Mouse (Mus musculus) layer of hippocampus, postnatal 10 days (tissue): Measurements from ENCODE around the gene Cd37. TPM values are rescaled to one million over a fixed set of nuclear protein-coding genes. Genes with fewer than 3 reads are reported as not detected.

Experiments used
- DNase-seq, 2 experiments: peaks; one replicate each; pipeline ENCODE4 v3.0.0; 2021; ENCODE audit warnings: low spot score in 2 of 2
- total RNA-seq, 2 experiments: library from RNA; stranded (reverse); gene quantifications; 2 replicates each; pipeline ENCODE4 v1.2.3; 2021

The Cd37 gene
- total RNA-seq, 2 experiments from 2014 or later, result 4.6 to 5.0 TPM

GRCm38 (mm10) chr7:45234922-45235571 lies 3.9 kb downstream of the Cd37 start:
- peak; percentile 30 to 43 for DNase-seq

GRCm38 (mm10) chr7:45234333-45234841 lies 4.5 kb downstream of the Cd37 start:
- peak in 1 of 2 experiments; percentile 19 for DNase-seq

DNA sequence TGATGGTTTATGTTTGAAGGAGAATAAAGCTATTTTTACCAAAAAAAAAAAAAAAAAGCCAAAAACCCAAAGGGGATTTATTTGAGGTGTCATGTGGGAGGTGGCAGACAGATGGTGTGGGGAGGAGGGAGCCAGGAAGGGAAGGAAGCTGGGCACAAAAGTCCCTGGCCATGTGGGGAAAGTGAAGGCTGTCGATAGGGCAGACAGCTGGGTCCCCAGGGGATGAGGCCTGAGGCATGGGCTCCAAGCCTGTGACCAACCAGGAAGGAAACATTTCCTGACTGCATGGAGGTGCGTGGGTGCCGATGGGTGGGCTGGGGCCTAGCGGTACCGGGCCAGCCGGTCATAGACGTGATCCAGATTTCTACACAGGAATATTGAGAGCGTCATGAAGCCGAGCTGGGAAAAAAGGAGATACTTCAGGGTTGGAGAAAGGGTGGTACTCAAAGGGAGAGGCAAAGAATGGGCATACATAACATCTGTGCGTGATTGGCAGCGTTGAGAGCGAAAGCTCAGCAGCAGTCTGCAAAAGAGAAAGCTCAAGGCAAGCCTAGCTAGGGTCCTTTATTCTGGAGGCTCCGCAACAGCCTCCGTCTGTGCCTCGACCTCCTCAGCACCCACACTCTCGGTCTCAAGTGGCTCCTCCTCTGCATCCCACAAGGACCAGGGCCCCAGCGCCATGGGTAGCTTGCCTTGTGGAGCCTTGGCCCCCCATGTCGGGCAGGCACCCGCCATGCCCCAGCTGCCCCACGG lies 5.2 kb downstream of the Cd37 start:
- DNase-seq, result peak; percentile 51 to 54

DNA sequence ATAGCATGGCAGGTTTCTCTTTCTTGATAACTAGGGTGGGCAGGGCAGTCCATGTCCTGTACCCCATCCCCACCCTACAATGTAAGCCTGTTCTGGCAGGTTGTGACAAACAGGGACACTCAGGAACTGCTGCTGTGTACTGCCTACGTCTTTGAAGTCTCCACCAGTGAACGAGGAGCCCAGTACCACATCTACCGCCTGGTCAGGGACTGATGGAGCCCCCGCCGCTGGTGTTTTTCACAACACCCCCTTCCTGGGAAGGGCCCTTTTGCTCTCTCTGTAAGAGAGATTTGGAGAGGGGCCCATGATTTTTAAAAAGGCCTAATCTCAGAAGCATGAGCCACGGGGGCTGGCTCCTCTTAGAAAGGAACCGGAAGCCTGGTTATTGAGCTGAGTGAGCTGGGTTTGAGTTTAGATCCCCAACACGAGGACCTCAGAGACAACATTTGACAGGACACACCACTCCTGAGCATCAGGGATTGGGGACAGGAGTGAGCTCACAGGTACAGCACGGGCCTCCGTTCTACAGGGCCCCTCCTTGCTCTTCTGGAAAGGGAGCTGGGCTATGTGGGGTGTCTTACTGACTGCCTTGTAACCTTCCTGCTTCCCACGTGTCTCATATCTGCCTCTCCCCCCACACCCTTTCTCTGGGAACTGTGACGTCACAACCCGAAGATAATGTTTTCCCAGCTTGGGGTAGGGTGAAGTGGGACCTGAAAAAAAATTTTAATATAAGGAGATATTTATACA lies 6.0 kb downstream of the Cd37 start:
- DNase-seq, result no peak

DNA sequence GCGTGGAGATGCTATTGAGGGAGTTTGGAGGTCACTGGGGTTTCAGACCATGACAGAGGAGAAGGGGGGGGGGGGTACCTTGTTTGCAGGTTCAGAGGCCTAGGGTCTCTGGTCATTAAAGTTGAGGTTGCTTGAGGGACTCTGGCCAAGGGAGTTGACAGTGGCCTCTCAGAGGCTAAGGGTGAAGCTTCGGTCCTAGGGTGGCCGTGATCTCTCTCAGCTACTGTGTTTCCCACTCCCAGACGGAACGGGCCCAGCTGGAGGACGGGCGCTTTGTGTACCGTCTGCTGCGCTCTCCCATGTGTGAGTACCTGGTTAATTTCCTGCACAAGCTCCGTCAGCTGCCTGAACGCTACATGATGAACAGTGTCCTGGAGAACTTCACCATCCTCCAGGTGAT lies 7.0 kb downstream of the Cd37 start:
- DNase-seq, result no peak

DNA sequence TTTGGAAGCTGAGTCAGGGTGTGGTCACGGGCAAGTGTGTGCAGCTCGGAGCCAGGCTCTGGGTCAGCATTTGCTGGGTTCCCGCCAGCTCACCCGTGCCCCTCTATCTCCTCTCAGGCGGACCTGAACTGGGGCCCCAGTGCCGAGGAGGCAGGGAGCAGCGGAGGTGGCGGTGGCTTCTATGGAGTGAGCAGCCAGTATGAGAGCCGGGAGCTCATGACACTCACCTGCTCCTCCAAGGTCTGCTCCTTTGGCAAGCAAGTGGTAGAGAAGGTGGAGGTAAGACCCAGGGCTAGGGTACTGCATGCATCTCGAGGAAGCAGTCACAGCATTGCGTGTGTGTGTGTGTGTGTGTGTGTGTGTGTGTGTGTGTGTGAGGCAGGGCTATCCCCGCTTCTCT lies 7.7 kb downstream of the Cd37 start:
- no peak for DNase-seq

DNA sequence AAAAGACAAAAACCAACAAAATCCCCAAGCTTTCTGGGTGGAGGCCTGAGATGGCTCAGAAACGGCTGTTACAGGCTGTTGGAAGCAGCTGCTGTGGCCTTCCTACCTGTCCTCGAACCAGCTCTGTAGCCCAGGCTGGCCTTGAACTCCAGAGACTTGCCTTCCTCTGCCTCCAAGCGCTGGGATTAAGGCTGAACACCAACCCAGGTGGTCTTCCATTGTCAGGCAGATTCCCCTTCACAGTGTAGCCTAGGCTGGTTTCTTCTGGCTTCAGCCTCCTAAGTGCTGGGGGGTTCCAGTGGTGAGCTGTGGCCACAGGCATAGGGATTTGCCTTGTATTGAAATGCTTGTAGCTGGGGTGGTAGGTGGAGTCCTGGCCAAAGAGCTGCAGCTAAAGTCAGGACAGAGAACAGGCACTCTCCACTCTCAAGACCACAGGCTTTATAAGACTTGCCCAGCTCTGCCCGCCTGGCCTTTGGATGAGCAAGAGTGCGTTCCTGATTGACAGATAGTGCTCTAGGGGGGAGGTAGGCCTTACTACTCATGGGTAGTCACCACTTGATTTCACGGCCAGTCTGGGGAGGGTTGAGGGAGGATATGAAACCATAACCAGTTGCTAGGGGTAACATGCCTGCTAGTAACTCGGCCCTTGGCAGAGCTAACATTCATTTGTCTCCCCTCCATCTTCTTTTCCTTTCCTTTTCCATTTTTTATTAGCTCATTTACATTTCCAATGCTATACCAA lies 9.3 kb downstream of the Cd37 start:
- DNase-seq, result no peak

- DNase-seq, result no peak
Measured at GRCm38 (mm10) chr7:45229046-45229445, 9.9 kb downstream of the Cd37 start.

- no peak for DNase-seq
Measured at GRCm38 (mm10) chr7:45228548-45228947, 10.4 kb downstream of the Cd37 start.

GRCm38 (mm10) chr7:45226421-45226820 lies 12.5 kb downstream of the Cd37 start:
- no peak for DNase-seq

GRCm38 (mm10) chr7:45224826-45225225 lies 14.1 kb downstream of the Cd37 start:
- no peak for DNase-seq

DNA sequence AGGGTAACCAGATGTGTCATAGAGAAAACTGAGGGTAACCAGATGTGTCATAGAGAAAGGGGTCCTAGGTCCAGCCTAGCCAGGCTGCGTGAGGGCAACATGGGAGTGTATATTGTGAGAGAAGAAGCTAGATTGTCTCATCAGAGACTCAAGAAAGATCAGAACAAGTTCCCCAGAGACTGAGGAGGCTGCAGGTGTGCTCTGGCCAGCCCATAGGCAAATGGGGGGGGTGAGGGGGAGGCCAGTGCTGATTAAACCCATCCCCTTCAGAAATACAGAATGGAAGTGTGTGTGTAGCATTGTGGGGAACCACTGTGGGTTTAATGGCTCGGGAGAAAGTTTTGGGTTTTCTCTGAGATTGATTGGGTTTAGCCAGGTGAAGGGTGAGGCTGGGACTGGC lies 17.2 kb downstream of the Cd37 start:
- DNase-seq, result no peak

DNA sequence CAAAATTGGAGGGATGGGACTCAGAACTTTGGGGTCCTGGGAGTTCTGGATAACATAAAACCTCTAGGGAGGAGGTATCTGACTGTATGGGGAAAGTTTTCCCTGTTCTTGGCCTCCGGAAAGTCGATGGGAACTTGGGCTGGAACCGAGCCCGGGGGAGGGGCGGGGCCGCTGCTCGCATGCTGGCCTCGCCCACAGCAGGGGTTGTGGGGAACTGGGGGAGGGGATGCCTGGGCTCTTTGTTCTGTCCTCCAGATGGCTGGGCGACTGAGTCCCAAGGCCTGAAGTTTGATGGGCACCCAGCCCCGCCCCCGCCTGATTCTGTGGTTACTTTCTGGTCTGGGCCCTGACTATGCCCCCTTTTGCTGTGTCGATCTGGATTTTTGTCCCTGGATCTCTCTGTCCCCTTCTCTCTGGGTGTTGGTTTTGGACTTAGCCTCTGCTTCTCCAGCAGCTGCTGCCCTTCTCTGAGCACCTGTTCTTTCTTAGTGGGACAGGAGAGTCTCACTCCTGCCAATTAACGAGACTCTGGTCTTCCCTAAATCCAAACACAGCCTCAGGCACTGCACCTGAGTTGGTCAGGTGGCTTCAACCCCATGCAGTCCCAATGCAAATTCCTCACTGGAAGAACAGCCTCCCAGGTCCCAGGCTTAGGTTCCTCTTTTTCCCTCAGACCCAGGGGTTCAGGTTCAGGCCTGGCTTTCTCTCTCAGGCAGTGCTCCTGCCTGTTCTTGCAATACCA lies 22.3 kb downstream of the Cd37 start:
- peak; percentile 47 to 72 for DNase-seq

GRCm38 (mm10) chr7:45215673-45216441 lies 23.1 kb downstream of the Cd37 start, which contains the start of gene Tead2:
Tead2 (plus strand) TSS chr7:45215753.
- no peak for DNase-seq

- no peak for DNase-seq
Measured at GRCm38 (mm10) chr7:45213708-45214107, 25.2 kb downstream of the Cd37 start.

GRCm38 (mm10) chr7:45212356-45212755 lies 26.6 kb downstream of the Cd37 start:
- no peak for DNase-seq

GRCm38 (mm10) chr7:45211851-45212251 lies 27.1 kb downstream of the Cd37 start, which contains the start of gene Dkkl1:
Dkkl1 (minus strand) TSS chr7:45212147.
- no peak for DNase-seq

DNA sequence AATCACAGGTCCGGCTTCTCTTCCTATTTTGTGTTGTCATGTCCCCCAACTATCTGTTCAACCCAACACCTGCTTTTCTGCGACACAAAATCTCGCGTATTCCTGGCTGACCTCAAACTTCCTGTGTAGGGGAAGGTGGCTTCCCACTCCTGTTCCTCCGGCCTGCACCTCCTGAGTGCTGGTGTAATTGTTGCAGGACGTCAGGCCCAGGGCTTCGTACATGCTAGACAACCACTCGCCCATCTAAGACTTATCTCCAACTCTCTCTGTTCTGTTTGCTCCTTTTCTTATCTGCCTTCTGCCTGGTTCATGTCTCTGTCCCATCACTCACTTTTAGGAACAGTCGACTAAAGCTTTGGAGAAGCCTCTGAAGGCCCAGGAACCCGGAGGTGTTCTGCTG lies 27.8 kb downstream of the Cd37 start:
- DNase-seq, result no peak

GRCm38 (mm10) chr7:45208260-45208659 lies 30.7 kb downstream of the Cd37 start:
- no peak for DNase-seq
